Mouse (Mus musculus): ENCODE measurements at regions not wholly inside any gene's neighbourhood (a gene's known extent, or its start where the extent isn't known, plus 50 kb on each side); places are given as distances from the start of the nearest gene placed in this dataset.
A peak's percentile ranks its signal among the peaks of the same experiment; 100 is the strongest.
"Not testable (repeated sequence)": the region's sequence is repeated elsewhere in the genome, so short reads cannot be mapped to it uniquely, and the experiment has no call there.

DNA sequence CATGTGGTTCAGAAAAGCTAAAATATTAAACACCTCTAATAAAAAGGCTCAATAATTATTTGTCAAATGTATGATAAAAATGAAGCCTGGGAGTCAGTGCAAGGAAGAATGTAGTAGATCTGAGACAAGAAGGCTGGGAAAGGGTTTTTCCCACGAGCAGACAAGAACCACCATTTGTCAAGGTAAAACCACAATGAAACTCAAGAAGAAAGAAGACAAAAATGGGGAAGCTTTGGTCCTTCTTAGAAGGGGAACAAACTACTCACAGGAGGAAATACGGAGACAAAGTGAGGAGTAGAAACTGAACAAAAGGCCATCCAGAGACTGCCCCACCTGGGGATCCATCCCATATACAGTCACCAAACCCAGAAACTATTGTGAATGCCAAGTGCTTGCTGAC lies 420.0 kb downstream of the Hs3st1 start:
- DNase-seq (ENCODE audit: inconsistent ontology term): no peak

DNA sequence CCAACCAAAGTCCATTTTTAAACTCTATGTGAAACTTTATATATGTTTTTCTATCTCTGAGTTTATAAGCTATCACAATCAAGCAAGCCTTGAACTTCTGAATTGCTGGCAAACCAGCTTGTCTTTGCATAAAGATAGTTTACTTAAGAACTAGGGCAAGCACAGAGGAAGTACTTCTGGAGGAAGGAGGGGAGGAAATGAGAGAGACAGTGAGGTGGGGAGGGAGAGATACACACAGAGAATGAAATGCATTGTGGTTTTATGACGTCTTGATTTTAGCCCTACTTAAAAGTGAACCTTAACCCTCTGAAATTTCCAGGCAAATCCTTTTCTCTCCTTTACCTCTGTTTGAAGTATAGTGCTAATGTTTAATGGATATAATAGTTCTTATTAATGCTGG lies 421.0 kb downstream of the Hs3st1 start:
- DNase-seq (ENCODE audit: inconsistent ontology term): no peak

DNA sequence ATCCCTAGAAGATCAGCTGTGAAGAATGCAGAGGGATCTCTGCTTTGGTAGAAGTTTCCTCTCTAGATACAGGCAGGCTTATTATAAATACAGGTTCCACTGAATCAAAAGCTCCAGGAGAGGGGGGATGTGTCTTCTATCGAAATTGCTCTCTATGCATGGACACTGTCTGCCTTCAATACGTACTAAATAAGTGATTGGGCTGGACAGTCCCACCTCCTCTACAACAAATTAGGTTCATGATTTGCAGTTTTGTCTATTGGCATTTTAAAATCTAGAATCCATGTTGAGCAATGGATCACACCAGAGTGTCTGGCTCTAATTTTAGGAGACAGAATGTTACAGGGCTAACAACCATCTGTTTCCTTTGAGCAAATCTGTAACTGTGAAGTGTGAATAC lies 429.9 kb downstream of the Hs3st1 start:
- no peak for DNase-seq (ENCODE audit: inconsistent ontology term)

DNA sequence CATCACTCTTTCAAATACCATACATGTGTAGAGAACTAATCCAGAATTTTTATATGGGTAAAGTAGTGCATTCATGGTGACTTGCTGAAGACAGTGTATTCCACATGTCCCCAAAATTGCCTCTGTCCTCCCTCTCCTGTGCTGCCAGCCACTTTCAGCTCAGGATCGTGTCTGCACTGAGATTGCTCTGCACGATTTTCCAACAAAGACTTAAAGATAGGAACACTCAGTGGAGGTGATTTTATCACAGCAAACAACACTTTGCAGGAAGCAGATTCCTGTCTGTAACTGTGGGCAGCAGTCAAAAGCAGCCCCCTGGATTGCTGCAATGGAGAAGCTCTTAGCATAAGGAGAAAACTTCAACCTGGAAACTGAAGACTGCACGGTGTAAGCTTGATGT lies 438.8 kb downstream of the Hs3st1 start:
- DNase-seq (ENCODE audit: inconsistent ontology term): no peak

DNA sequence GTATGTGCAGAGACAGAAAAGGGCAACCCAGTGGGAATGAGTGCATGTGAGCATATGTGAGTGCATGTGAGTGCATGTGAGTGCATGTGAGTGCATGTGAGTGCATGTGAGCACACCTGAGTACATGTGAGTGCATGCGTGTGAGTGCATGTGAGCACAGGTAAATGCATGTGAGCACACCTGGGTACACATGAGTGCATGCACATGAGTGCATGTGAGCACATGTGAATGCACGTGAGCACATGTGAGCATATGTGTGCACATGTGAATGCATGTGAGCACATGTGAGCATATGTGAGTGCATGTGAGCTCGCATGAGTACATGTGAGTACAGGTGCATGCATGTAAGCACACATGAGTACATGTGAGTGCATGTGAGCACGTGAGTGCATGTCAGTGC lies 434.6 kb upstream of the Clnk start:
- DNase-seq (ENCODE audit: inconsistent ontology term): no peak

DNA sequence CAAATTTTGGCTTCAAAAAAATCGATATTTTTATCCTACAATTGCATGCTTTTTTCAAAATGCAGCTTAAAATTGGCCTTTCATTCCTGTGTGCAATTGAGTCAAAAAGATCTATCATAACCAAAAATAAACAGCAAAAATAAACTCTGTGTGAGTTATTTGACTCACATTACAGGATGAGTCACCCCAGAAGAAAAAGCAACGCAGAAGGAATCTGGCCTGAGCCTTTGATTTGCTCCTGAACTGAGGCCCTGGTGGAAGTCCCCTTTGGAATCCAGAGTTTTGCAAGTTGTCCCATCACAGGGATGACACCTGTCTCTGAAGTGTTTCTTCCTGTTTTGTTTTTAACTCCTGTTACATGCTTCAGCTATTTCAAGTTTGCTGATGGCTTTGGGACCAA lies 429.2 kb upstream of the Clnk start:
- DNase-seq (ENCODE audit: inconsistent ontology term): peak; percentile 48

DNA sequence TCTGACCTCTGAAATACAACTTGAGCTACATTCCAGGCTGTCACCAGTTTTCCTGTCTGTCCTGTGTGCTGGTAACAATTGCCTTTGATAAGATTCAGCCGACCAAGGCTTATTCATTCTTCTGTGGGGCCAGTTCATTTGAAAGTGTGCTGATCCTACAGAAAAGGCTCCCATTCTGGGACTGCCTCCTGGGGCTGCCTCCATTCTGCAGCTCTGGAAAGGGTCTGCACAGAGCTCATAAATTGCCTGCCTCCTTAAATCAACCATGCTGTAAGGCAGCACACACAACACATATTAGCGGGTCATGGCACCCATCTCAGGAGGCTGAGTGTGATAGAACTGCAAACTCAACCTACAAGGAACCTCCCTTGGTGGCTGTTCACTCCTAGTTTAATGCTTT lies 416.2 kb upstream of the Clnk start:
- peak; percentile 11 for DNase-seq (ENCODE audit: inconsistent ontology term)

DNA sequence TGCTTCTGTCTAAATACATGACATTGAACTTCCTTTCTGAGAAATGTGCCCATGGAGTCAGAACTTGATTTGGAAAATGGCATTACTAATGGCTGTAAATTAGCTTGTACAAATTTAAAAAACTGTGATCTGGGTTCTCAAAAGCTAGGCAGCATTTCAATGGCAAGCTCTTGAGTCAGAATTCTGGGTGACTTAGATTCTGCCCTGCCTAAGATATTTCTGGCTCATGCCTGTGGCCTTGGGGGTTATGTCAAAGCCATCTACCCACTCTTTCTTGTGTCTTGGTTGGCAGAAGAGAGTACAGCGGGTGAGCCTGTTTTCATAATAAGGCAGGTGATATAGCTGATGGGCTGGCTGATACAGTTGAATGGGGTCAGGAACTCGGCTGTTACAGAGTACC lies 404.4 kb upstream of the Clnk start:
- DNase-seq (ENCODE audit: inconsistent ontology term): no peak

DNA sequence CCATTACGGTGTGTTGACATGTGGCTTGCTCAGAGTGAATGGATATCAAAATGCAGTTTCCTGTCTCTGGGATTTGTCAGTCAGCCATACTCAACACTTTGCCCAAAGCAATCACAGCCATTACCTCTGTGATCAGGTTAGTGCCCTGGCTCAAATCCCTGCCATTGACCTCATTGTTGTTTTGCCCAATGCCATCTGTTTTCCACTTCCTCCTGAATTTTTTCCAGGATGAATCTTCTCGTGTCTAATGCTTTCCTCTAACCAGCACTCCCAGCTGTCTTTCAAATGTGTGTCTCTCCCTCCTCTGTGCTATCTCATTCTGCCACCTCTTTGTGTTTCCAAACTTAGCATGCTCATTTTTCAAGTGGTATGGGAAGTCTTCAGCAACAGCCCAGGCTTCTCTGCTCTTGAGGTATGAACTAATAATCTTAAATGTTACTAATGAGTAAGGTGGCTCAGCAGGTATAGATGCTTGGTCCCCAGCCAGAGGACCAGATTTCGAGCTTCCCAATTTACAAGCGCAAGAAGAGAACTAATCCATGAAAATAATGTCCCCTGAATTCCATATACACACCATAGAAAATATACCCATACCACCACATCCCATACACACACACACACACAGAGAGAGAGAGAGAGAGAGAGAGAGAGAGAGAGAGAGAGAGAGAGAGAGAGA lies 397.2 kb upstream of the Clnk start:
- no peak for DNase-seq (ENCODE audit: inconsistent ontology term)

DNA sequence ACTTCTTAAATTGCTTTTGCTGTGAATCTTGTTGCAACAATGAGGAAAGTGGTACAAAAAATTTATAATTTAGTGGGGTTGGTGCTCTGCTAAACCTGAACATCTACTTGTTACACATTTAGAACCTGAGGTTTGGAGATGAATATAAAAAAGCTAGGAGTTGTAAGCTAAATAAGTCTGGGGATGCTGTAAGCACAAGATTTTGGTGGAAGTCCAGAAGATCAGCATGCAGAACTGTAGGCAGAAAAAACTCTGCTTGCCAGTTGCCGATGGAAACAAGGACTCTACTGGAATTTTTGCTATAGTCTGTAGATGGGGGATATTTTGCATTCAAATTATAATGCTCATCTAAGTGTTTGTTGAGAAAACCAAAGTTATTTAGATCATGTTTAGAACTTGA lies 390.5 kb upstream of the Clnk start:
- DNase-seq (ENCODE audit: inconsistent ontology term): no peak

DNA sequence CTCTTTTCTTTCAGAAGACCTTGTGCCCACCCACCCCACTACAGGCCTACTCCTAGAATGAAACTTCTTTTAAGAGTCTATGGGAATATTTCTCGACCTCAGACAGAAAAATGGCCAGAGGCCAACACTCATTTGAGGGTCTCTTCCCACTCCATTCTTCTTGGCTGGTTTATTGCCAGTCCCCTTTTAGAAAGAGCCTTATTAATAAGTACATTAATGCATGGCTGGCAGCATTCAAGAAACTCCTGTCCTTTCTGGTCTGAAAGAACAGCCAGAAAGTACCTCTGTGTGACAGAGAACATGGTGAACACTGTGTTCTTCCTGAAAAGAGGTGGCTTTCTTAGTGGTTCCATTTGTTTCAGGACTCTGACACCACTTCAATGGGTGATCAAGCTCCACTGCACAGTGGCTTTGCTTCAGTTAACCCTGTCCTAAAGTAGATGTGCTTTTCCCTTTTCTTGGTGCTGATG lies 384.1 kb upstream of the Clnk start:
- DNase-seq (ENCODE audit: inconsistent ontology term): no peak

DNA sequence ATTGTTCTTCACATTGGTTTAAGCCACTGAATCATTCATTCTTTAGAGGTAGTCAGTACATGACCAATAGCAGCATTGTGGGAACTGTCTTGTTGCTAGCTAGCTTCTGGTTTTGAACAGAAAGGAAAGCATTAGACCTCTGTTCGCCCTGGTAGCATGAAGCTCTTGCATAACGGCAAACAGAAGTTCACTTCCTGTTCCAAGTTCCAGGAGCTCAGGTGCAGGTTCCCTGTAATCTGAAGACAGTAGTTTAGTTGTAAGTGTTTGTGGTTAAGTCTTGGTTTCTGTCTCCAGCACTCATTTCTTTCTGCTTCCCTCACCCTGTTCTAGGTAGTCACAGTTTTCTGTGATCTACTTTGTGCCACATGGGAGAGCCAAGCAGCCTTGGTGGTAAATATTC lies 381.1 kb upstream of the Clnk start:
- no peak for DNase-seq (ENCODE audit: inconsistent ontology term)

DNA sequence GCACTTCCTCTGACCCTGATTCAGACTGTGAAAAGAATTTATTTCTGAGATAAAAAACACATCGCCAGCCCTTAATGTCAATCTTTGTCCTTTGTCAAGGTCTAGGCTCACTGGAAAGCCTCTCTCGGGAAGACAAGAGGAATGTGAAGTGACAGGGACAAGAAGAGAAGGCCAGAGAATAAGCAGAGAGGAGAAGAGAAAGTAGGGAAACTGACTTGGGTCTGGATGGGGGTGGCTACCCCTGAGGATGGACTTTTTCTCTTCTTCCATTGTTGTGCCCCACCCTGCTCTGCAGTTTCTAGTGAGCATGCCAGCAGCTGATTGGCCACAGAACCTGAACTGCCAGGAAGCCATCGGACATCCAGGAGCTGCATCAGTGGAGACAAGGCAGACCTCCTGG lies 375.6 kb upstream of the Clnk start:
- DNase-seq (ENCODE audit: inconsistent ontology term): peak; percentile 72

DNA sequence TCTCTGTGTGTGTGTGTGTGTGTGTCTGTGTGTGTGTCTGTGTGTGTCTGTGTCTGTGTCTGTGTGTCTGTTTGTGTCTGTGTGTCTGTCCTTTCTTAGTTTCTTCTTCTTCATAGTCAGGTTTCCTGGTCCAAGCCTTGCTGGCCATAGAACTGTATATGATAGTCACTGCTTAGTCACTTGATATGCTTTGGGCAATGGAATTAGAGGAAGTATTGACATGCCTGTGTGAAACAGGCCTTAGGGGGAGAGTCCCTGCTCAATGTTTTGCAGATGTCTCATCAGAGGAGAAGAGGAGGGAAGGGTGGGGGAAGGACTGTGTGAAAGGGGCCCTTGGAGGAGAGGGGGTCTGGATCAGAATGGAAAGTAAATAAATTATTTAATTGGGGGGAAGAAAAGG lies 374.4 kb upstream of the Clnk start:
- DNase-seq (ENCODE audit: inconsistent ontology term): no peak

DNA sequence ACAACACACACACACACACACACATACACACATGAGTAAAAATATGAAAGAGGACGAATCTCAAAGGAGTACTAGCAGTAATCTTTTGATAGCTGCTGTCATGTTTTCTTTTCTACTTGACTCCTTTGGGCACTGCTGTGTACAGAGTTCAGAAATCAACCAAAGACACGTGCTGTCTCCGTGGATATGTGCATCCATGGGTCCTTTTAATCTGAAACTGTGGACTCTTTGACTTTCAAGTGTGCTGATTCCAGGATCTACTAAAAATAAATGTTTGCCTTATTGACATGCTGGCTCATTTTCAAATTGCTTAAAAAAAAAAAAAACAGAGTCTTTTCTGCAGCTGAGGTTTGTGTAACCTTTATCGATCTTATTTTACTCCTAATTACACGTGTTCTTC lies 343.1 kb upstream of the Clnk start:
- DNase-seq (ENCODE audit: inconsistent ontology term): no peak

DNA sequence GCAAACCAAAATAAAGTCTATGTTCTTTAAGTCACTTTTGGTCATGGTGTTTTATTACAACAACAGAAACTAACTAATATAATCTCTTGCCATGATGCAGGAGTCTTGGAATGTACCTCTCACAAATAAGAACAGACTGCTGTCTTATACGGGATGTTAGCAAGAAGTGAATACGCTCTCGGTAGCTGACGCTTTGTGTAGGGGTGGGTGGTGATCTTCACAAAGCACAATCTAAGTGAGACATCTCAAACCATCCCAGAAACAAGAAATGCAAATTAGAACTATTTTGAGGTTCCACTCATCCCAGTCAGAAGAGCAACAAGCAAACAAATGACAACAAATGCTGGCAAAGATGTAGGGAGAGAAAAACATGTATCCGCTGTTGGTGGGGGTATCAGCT lies 339.7 kb upstream of the Clnk start:
- DNase-seq (ENCODE audit: inconsistent ontology term): no peak

DNA sequence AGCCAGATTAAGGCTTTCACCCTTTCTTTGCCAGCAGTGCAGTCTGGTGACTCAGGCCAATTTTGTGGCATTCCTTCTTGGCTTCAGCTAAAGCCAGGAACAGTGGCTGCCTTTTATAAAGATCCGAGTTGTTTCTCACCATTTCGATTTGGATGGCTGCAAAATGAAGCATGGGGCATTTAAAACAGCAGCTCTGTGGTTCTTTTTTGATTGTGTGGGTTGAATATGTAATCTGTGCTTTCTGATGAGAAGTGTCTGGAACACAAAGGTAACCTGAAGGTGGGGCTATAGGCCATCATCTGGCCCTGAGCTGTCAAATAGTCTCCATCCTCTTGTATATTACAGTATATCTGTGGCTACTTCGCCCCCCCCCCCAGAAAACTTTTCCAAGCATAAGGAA lies 338.4 kb upstream of the Clnk start:
- DNase-seq (ENCODE audit: inconsistent ontology term): peak; percentile 68

DNA sequence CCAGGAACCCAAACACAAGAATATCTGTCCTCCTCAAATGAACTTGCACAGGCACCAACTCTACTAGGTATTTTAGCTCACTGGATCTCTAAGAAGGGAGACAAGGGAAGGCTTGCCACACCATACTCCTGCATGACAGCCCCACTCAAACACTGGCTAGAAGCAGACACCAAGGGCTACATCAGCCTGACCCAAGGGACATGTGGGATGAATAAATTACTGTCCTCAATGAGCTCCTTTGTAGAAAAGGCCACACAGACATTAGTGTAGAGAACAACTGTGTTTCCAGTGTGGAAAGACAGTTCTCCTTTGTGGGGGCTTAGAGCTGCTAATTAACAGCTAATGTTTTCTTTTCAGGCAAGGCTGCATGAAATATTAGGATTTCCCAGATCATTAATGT lies 335.9 kb upstream of the Clnk start:
- DNase-seq (ENCODE audit: inconsistent ontology term): peak; percentile 24

DNA sequence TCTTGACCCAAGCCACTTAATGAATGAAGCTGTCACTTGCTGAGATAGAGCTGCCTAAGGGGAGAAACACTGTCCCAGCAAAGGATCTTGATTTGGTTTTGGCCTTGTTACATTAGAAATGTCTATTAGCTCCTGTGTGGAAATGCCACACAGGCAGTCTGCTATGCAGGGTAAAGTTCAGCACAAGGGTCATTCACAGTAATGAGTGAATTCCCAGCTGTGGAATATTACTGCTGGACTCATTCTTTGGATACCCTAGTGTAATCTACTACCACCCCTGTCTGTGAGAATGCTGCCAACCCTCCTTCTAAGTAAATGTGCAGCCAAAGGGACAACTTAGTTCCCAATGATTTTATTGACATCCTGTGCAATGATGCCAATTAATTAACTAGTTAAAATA lies 322.2 kb upstream of the Clnk start:
- DNase-seq (ENCODE audit: inconsistent ontology term): peak; percentile 31

DNA sequence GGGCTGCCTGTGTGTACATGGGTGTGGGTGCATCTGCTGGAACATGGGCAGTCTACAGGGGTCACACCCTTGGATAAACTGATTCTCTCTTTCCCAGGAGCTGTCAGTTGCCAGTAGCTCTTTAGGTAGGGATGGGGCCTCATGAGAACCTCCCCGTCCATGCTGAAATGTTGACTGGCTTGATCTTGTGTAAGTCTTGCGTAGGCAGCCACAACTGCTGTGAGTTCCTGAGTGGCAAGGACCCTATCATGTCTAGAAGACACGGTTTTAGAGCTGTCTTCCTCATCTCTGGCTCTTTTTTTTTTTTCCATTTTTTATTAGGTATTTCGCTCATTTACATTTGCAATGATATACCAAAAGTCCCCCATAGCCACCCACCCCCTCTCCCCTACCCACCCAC lies 314.5 kb upstream of the Clnk start:
- not testable (repeated sequence) for DNase-seq (ENCODE audit: inconsistent ontology term)

DNA sequence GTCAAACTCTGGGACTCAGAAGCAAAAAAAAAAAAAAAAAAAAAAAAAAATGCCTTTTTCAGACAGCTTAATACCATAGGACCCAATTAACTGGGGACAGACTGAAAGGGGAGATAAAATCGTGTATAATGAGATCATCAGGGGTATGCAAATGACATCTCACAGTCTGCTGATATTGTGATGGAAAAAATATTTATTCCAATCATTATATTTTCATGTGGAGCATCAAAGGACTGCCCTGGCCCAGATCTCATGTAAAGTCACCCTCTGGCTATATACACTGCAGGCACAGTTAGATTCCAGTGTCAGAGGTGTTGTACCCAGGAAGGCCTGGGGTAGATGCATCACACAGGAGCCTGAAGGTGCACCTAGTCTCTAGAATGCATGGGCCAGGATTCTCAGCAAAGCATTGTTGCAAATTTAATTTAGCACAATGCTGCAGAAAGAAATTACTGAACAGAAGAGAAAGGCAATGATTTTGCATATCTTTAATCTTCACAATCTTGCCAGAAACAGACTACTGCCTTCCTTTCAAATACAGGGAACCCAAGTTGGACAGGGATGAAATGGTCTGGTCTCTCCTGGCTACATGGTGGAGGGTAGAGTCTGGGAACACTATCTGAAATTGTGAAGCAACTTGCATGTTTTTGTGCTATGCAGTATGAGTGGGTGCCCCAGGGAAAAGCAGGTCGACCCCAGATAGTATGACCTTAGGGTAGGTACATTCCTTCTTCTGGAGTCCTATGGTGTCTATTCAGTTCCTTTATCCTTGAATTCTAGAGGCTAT lies 305.2 kb upstream of the Clnk start:
- DNase-seq (ENCODE audit: inconsistent ontology term): no peak

DNA sequence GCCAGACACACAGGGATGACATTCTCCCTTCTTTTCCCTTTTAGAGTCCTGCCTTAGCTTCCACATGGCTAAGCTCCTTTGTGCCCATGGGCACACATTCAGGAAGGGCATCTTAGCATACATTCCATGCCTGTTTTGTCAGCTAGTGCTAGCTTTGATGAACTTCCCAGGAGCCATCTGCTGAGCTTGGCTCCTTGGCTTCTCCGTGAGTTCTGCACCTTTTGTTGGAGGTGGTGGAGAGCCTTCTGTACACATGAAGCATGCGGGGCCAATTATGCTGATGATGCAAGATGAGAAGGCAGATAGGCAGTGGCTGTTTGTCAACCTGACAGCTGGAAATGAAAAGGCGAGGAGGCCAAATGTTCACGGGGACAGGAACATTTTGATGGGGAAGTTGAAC lies 304.4 kb upstream of the Clnk start:
- DNase-seq (ENCODE audit: inconsistent ontology term): peak; percentile 62

DNA sequence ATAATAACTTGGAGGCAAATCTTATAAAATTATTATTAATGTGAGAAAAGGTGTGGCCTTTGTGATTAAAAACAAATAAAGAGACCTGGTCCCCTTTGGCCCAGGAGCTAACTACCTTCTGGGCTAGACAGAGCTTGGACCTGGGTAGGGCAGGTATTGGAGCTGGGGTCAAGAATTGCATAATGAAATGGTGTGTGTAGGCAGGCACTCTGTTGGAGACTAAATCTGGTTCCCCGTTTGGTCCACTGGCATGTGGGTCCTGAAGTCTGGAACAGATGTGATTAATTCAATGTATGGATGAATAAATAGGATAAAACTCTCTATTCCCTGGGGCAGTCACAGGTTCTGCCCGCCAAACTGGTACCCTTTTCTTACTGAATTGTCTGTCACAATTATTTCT lies 301.3 kb upstream of the Clnk start:
- DNase-seq (ENCODE audit: inconsistent ontology term): no peak

DNA sequence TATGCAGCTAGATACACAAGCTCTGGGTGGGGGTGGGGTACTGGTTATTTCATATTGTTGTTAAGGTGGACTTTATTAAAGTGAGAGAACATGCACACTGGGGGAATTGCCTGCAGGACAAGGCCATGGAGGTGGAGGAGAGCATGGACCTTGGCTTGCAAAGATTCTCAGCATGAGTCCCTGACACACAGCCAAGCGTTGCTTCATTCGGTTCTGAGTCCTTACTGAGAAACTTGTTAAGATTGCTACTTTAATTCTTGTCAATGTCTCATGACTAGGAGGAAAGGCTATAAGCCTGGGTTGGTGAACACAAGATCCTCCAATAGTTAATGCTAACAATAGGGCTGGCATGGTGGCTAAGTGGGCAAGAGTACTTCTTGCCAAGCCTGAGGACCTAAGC lies 300.3 kb upstream of the Clnk start:
- DNase-seq (ENCODE audit: inconsistent ontology term): no peak
